Mouse (Mus musculus) neural tube, embryonic 15.5 days (tissue): ENCODE results near the gene Il1rl2. TPM values are rescaled to one million over a fixed set of nuclear protein-coding genes. Genes with fewer than 3 reads are reported as not detected.

Experiments
- ATAC-seq: fragments of 200-750 bp; cut with Nextera tagmentation; 2 replicates; pipeline ENCODE4 v1.8.0; 2017; ENCODE audit warnings: mild to moderate bottlenecking, moderate TSS enrichment, moderate library complexity; ENCODE audit not compliant: low FRiP score
- H3K27ac ChIP-seq: fragments of 300-500 bp; sonication (generic); replicated peaks from 2 replicates; pipeline ENCODE4 v1.5.1; 2015; ENCODE audit warnings: mild to moderate bottlenecking, inconsistent platforms
- H3K27me3 ChIP-seq: fragments of 300-500 bp; sonication (generic); replicated peaks from 2 replicates; pipeline ENCODE4 v1.6.1; 2015; ENCODE audit warnings: inconsistent platforms
- H3K36me3 ChIP-seq: fragments of 300-500 bp; sonication (generic); 2 replicates; pipeline ENCODE4 v1.6.1; 2015; ENCODE audit warnings: inconsistent platforms
- H3K4me1 ChIP-seq: fragments of 300-500 bp; sonication (generic); 2 replicates; pipeline ENCODE4 v1.6.1; 2015; ENCODE audit warnings: inconsistent platforms
- H3K4me2 ChIP-seq: fragments of 300-500 bp; sonication (generic); 2 replicates; pipeline ENCODE4 v1.6.1; 2015; ENCODE audit warnings: inconsistent platforms, mild to moderate bottlenecking, moderate library complexity
- H3K4me3 ChIP-seq: fragments of 300-500 bp; sonication (generic); replicated peaks from 2 replicates; pipeline ENCODE4 v1.5.1; 2015; ENCODE audit warnings: mild to moderate bottlenecking, inconsistent platforms
- H3K9ac ChIP-seq: fragments of 300-500 bp; sonication (generic); replicated peaks from 2 replicates; pipeline ENCODE4 v1.6.1; 2015; ENCODE audit warnings: mild to moderate bottlenecking, inconsistent platforms
- H3K9me3 ChIP-seq: fragments of 300-500 bp; sonication (generic); replicated peaks from 2 replicates; pipeline ENCODE4 v1.6.1; 2016; ENCODE audit warnings: inconsistent platforms
- WGBS: fragments of 180-500 bp; shearing (Covaris S2); methylation state at CpG from one replicate; pipeline ENCODE4 v1.1.7; 2015; ENCODE audit warnings: mixed read lengths; 5-methylcytosine and 5-hydroxymethylcytosine counted together
- polyA plus RNA-seq: library from polyadenylated mRNA; unstranded; fragments of >200 nt; fragmentation: Nextera tagmentation; extraction: Ambion mirVana; gene quantifications from 2 replicates; pipeline ENCODE4 v1.2.1, GENCODE M21; 2015

The Il1rl2 gene
- polyA plus RNA-seq, 1 experiment from 2014 or later, result 0.81 TPM

GRCm38 (mm10) chr1:40384931-40385545, 60.6 kb downstream of the Il1rl2 start:
- ATAC-seq, result no peak
- Histone ChIP-seq H3K27ac (no peak overlapping the region), H3K27me3 (no peaks in the 10 kb centered on the region), H3K4me1 (no peaks in the 10 kb centered on the region), H3K36me3 (no peaks in the 10 kb centered on the region), H3K4me2 (no peak overlapping the region), H3K4me3 (no peak overlapping the region), H3K9ac (no peak overlapping the region), H3K9me3 (no peaks in the 10 kb centered on the region)
- 95% methylated on average over 8 of the region's 8 CpGs for WGBS

DNA sequence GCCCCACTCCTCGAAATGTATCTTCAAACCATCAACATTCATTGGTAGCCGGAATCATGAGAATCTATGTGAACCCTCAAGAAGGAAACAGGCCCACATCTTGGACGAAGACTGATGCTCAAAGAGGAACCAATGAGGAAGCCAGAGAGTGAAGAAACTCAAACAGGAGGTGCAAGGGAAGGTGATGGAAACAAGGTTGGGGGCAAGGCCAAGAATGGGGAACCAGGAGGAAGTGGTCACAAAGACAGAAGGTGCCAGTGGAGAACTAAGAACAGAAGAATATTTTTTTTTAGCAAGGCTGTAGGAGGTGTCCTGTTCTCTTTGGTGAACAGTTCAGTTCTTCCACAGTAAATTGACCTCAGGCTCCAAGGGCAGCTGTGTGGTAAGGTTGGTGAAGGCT, 67.0 kb downstream of the Il1rl2 start:
- 89% methylated on average over 3 of the region's 3 CpGs for WGBS
- Histone ChIP-seq H3K9ac (no peak overlapping the region), H3K4me2 (no peak overlapping the region), H3K27ac (no peak overlapping the region), H3K27me3 (no peaks in the 10 kb centered on the region), H3K4me1 (no peaks in the 10 kb centered on the region), H3K36me3 (no peaks in the 10 kb centered on the region), H3K4me3 (no peak overlapping the region), H3K9me3 (no peaks in the 10 kb centered on the region)
- no peak for ATAC-seq

GRCm38 (mm10) chr1:40392535-40392934, 68.1 kb downstream of the Il1rl2 start:
- no peak for ATAC-seq
- no peaks in the 10 kb centered on the region for H3K9me3 ChIP-seq
- H3K4me3 ChIP-seq, result no peak overlapping the region
- H3K4me1 ChIP-seq, result no peaks in the 10 kb centered on the region
- no peaks in the 10 kb centered on the region for H3K36me3 ChIP-seq
- H3K27ac ChIP-seq, result no peak overlapping the region
- no peak overlapping the region for H3K9ac ChIP-seq
- no peaks in the 10 kb centered on the region for H3K27me3 ChIP-seq
- no peak overlapping the region for H3K4me2 ChIP-seq
- 85% methylated on average over 6 of the region's 6 CpGs for WGBS

DNA sequence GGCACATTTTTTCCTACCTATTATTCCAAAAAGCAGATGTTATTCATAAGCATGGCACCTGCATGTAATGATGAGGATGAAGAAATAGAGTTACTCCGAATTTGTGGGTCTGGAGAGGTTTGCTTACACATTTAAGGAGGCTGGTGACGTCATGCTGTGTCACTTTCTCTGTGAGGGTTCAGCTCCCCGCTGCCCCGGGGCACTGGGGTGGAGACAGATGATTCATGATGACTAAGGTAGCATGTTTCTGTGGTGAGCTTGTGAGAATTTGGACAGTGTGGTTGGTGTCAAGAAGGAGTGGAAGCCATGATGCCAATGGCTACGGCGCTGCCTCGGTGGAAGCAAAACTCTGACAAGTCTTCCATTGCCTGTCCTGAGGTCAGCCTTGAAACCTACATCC, 68.8 kb downstream of the Il1rl2 start:
- Histone ChIP-seq H3K4me2 (no peak overlapping the region), H3K4me1 (no peaks in the 10 kb centered on the region), H3K27ac (no peak overlapping the region), H3K9ac (no peak overlapping the region), H3K9me3 (no peaks in the 10 kb centered on the region), H3K36me3 (no peaks in the 10 kb centered on the region), H3K4me3 (no peak overlapping the region), H3K27me3 (no peaks in the 10 kb centered on the region)
- WGBS, result 92% methylated on average over 7 of the region's 7 CpGs
- no peak for ATAC-seq

GRCm38 (mm10) chr1:40399639-40400038, 75.2 kb downstream of the Il1rl2 start:
- Histone ChIP-seq H3K9ac (no peak overlapping the region), H3K4me1 (no peaks in the 10 kb centered on the region), H3K4me3 (no peak overlapping the region), H3K27me3 (no peaks in the 10 kb centered on the region), H3K9me3 (no peaks in the 10 kb centered on the region), H3K27ac (no peak overlapping the region), H3K4me2 (no peak overlapping the region), H3K36me3 (no peaks in the 10 kb centered on the region)
- WGBS, result 95% methylated on average over 6 of the region's 6 CpGs
- no peak for ATAC-seq

- no peak overlapping the region for H3K4me2 ChIP-seq
- H3K27me3 ChIP-seq, result no peaks in the 10 kb centered on the region
- H3K27ac ChIP-seq, result no peak overlapping the region
- no peak for ATAC-seq
- H3K4me3 ChIP-seq, result no peak overlapping the region
- no peaks in the 10 kb centered on the region for H3K4me1 ChIP-seq
- WGBS, result 76% methylated on average over 7 of the region's 7 CpGs
- no peaks in the 10 kb centered on the region for H3K36me3 ChIP-seq
- 0 out of 2 replicates have a peak, but pooled peaks cover under 1% of the 10 kb centered on the region for H3K9me3 ChIP-seq
- H3K9ac ChIP-seq, result no peak overlapping the region
Measured at GRCm38 (mm10) chr1:40404682-40405081, 80.3 kb downstream of the Il1rl2 start.

- no peak for ATAC-seq
- no peaks in the 10 kb centered on the region for H3K36me3 ChIP-seq
- no peak overlapping the region for H3K4me3 ChIP-seq
- H3K27ac ChIP-seq, result no peak overlapping the region
- no peak overlapping the region for H3K4me2 ChIP-seq
- 0 out of 2 replicates have a peak, but pooled peaks cover 2% of the 10 kb centered on the region for H3K9me3 ChIP-seq
- H3K9ac ChIP-seq, result no peak overlapping the region
- WGBS, result 61% methylated on average over 1 of the region's 1 CpGs
- H3K27me3 ChIP-seq, result no peaks in the 10 kb centered on the region
- no peaks in the 10 kb centered on the region for H3K4me1 ChIP-seq
Measured at GRCm38 (mm10) chr1:40409882-40410281, 85.5 kb downstream of the Il1rl2 start.

DNA sequence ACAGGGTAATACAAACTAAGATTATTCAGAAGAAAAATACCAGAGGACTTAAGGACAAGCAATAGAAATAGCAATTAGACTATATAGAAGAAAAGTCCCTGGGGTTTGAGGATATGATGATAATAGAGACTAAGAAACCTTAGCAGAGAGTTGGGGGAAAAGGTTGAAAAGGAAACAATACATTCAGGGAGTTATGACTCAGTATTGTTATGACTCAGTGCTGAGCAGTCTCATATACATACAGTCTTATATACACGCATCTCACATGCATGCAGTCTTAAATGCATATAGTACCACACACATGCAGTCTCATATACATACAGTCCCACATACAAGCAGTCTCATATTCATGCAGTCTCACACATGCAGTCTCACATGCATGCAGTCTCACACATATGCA, 88.6 kb downstream of the Il1rl2 start:
- no peaks in the 10 kb centered on the region for H3K36me3 ChIP-seq
- no peak overlapping the region for H3K4me2 ChIP-seq
- H3K27me3 ChIP-seq, result no peaks in the 10 kb centered on the region
- no peak overlapping the region for H3K27ac ChIP-seq
- no peaks in the 10 kb centered on the region for H3K4me1 ChIP-seq
- WGBS, result 96% methylated on average over 1 of the region's 1 CpGs
- H3K4me3 ChIP-seq, result no peak overlapping the region
- no peak overlapping the region for H3K9ac ChIP-seq
- ATAC-seq, result no peak
- 0 out of 2 replicates have a peak, but pooled peaks cover 2% of the 10 kb centered on the region for H3K9me3 ChIP-seq

GRCm38 (mm10) chr1:40414276-40414675, 89.9 kb downstream of the Il1rl2 start:
- Histone ChIP-seq H3K27me3 (no peaks in the 10 kb centered on the region), H3K27ac (no peak overlapping the region), H3K4me3 (no peak overlapping the region), H3K9ac (no peak overlapping the region), H3K36me3 (no peaks in the 10 kb centered on the region), H3K4me1 (no peaks in the 10 kb centered on the region), H3K4me2 (no peak overlapping the region), H3K9me3 (0 out of 2 replicates have a peak, but pooled peaks cover 2% of the 10 kb centered on the region)
- WGBS, result 87% methylated on average over 7 of the region's 7 CpGs
- ATAC-seq, result no peak

DNA sequence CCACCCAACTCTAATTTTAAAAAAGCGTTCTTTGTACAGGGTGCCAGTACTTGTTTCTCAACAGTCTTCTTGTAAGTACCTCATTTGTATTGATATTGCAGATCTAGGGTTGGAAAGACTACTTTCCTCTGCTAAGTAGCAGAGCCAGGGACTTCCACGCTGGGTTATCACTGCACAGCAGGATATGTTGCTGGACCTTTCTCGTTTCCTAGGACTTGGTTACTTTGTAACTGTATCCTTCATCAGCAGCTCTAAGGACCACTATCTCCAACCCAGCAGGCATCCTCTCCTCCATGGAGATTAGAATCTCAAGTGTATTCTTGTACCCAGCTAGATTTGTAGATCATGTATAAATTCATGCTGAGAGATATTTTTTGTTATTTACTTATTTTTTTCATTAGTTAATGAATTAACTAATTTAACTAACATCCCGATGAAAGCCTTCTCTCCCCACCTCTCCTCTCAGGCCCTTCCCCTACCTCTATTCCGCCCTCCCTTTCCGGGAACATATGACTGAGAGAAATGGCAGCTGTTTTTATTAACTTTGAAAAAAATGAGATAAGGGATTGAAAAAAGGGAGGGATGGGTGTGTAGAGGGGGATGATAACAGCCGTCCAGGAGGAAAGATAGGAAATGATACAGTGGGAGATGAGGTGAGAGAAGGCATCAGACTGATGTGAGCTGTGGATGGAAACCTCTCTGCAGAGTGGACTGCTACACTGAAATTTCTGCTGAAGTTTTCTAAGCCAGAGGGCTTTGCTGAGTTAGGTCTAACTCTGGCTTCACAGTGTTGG, 90.7 kb downstream of the Il1rl2 start:
- no peak overlapping the region for H3K4me3 ChIP-seq

DNA sequence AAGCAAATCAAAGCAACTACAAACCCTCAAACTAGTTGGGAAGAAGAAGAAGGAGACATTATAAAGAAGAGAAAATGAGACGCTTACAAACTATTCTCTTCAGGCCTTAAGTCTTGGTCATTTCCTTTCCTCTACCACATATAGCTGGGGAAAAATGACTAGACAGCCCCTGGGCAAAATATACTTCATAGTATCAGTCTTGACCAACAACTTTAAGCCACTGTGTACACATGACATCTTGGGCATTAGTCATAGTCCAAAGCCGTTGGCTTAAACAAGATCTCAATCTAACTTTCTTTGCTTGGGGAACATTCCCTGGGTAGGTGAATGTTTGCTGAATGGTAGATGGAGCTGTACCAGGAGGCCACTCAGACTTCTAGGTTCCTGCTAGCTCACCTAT, 92.6 kb downstream of the Il1rl2 start:
- H3K9ac ChIP-seq, result no peak overlapping the region
- H3K4me2 ChIP-seq, result no peak overlapping the region
- H3K4me1 ChIP-seq, result no peaks in the 10 kb centered on the region
- H3K9me3 ChIP-seq, result no peaks in the 10 kb centered on the region
- H3K27ac ChIP-seq, result no peak overlapping the region
- no peaks in the 10 kb centered on the region for H3K36me3 ChIP-seq
- 97% methylated on average over 2 of the region's 2 CpGs for WGBS
- no peak overlapping the region for H3K4me3 ChIP-seq
- ATAC-seq, result no peak
- H3K27me3 ChIP-seq, result no peaks in the 10 kb centered on the region

More for the DNA sequence above, 90.7 kb downstream of the Il1rl2 start:
- Histone ChIP-seq H3K27ac (no peak overlapping the region), H3K9me3 (no peaks in the 10 kb centered on the region), H3K9ac (no peak overlapping the region), H3K36me3 (no peaks in the 10 kb centered on the region), H3K4me1 (no peaks in the 10 kb centered on the region), H3K27me3 (no peaks in the 10 kb centered on the region), H3K4me2 (no peak overlapping the region)
- 77% methylated on average over 7 of the region's 7 CpGs for WGBS
- ATAC-seq, result no peak
